Mouse (Mus musculus) retina, embryonic 14.5 days (tissue): ENCODE measurements around the gene Sf3a3.
A peak's percentile ranks its signal among the peaks of the same experiment; 100 is the strongest.

Experiments
- DNase-seq: peaks from one replicate; pipeline ENCODE4 v3.0.0-alpha.2; 2015; ENCODE audit warnings: low spot score

Gene Sf3a3

GRCm38 (mm10) chr4:124738783-124739182, 24.2 kb downstream of the Sf3a3 start:
- DNase-seq = no peak

GRCm38 (mm10) chr4:124741376-124742343, 27.1 kb downstream of the Sf3a3 start, which contains the start of gene Inpp5b:
Gene Inpp5b, plus strand, starts transcription at chr4:124741850.
- DNase-seq = peak; percentile 78

GRCm38 (mm10) chr4:124742839-124743238, 28.3 kb downstream of the Sf3a3 start:
- DNase-seq = no peak

GRCm38 (mm10) chr4:124746577-124746976, 32.0 kb downstream of the Sf3a3 start:
- no peak for DNase-seq

GRCm38 (mm10) chr4:124747851-124748250, 33.3 kb downstream of the Sf3a3 start:
- DNase-seq = no peak

- DNase-seq = peak; percentile 97
These were observed 37.0 kb downstream of the Sf3a3 start for GRCm38 (mm10) chr4:124751300-124752250.

- no peak for DNase-seq
These were observed 38.0 kb downstream of the Sf3a3 start for GRCm38 (mm10) chr4:124752281-124753199.

- no peak for DNase-seq
These were observed 41.0 kb downstream of the Sf3a3 start for GRCm38 (mm10) chr4:124755526-124755925.

- no peak for DNase-seq
These were observed 44.8 kb downstream of the Sf3a3 start for GRCm38 (mm10) chr4:124759305-124759811.

- DNase-seq = no peak
These were observed 46.6 kb downstream of the Sf3a3 start for GRCm38 (mm10) chr4:124761201-124761600.

- DNase-seq = no peak
These were observed 48.4 kb downstream of the Sf3a3 start for GRCm38 (mm10) chr4:124762858-124763452.

- DNase-seq = no peak
These were observed 51.4 kb downstream of the Sf3a3 start for GRCm38 (mm10) chr4:124765802-124766565.

- no peak for DNase-seq
These were observed 52.0 kb downstream of the Sf3a3 start for GRCm38 (mm10) chr4:124766566-124766940.

- no peak for DNase-seq
These were observed 54.5 kb downstream of the Sf3a3 start for GRCm38 (mm10) chr4:124768963-124769591.

- no peak for DNase-seq
These were observed 56.0 kb downstream of the Sf3a3 start for GRCm38 (mm10) chr4:124770624-124771023.

GRCm38 (mm10) chr4:124772125-124772524, 57.5 kb downstream of the Sf3a3 start:
- no peak for DNase-seq

GRCm38 (mm10) chr4:124773449-124773848, 58.9 kb downstream of the Sf3a3 start:
- DNase-seq = no peak

- no peak for DNase-seq
These were observed 59.4 kb downstream of the Sf3a3 start for GRCm38 (mm10) chr4:124773995-124774394.

GRCm38 (mm10) chr4:124774429-124774828, 59.9 kb downstream of the Sf3a3 start:
- DNase-seq = no peak
